Mouse (Mus musculus): ENCODE measurements around the gene Gcnt4. TPM values are rescaled to one million over a fixed set of nuclear protein-coding genes. Genes with fewer than 3 reads are reported as not detected.

Gcnt4 gene
- polyA plus RNA-seq, 2 experiments: 0.44 to 0.63 TPM

DNA sequence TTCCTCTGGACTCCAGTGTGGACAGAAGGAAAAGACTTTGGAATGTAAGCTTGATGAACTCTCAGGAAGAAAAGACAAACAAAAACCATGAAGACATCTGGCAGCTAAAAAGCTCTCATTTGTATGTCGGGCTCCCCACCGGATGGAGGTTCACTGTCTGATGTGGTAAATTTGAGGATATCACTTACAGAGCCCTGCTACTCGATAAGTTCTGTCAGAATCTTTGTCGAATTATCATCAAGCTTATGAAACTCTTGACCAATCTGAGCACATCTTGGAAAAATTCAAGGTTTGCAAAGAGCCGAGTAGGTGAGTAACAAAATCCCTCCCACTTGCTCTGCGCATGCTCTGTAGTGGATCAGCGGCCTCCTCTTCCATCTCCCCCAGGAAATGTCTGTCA lies 40.5 kb downstream of the Gcnt4 start:
- Histone ChIP-seq H3K27ac (replicated peaks; ENCODE audit: low read depth, low read length) (no peak overlapping the region), H3K4me2 (replicated peaks; ENCODE audit: low read depth, low read length, severe bottlenecking) (no peak overlapping the region), H3K9me3 (ENCODE audit: control insufficient read depth, low read length) (no peaks in the 10 kb centered on the region), H3K36me3 (ENCODE audit: control insufficient read depth, insufficient read depth, low read length) (no peaks in the 10 kb centered on the region), H3K9ac (ENCODE audit: low read depth, low read length, severe bottlenecking) (no peak overlapping the region), H3K27me3 (ENCODE audit: control insufficient read depth, insufficient read depth, low read length) (no peaks in the 10 kb centered on the region), H3K4me1 (ENCODE audit: control insufficient read depth, insufficient read depth, low read length) (no peaks in the 10 kb centered on the region), H3K4me3 (replicated peaks; ENCODE audit: low read length) (no peak overlapping the region)
- ATAC-seq (ENCODE audit: low FRiP score, low read depth) (no peak), DNase-seq (ENCODE audit: low spot score) (no peak)
- 93% methylated on average over 7 of the region's 7 CpGs for WGBS
- no peak for TF ChIP-seq POLR2A (IDR thresholded peaks at IDR 0.05; ENCODE audit: borderline replicate concordance, extremely low read depth, insufficient read depth, insufficient read length)

DNA sequence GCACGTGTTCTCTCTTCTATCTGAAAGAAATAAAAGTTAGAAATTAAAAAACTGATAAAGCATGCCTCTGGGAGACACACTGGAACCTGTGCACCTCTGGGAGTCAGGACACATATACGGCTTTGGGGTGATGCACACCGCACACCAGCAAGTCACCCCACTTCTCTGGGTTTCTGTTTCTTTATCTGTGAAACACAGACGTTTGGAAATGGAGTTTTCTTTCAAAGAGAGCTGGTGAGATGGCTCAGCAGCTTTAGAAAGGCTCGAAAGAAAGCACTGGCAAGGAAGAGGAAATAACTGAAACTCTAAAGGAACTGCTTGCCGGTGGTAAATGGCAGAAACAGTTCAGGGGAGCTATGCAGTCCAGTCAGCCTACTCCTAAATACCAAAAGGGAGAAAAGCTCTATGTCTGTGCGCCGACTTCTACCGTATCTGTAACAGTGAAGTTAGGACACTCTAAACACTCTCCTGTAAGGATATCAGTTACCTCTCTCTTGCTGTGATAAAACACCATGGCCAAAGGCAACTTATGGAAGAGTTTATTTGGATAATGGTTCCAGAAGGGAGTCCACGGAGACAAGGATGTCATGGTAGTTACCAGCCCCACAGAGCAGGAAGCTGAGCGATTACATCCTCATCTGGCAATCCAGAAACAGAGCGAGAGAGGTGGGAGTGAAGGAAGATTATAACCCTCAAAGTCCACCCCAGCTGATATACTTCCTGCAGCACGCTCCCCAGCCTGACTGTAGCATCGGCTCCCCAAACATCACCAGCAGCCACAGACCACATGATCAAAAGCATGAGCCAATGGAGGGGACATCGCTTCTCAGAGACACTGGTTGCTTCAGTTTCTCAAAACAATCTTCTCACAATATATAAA lies 42.0 kb downstream of the Gcnt4 start:
- DNase-seq (ENCODE audit: low spot score): no peak
- Histone ChIP-seq H3K4me3 (replicated peaks; ENCODE audit: low read length) (no peak overlapping the region), H3K9me3 (ENCODE audit: control insufficient read depth, low read length) (no peaks in the 10 kb centered on the region), H3K4me2 (replicated peaks; ENCODE audit: low read depth, low read length, severe bottlenecking) (no peak overlapping the region), H3K9ac (ENCODE audit: low read depth, low read length, severe bottlenecking) (no peak overlapping the region), H3K36me3 (ENCODE audit: control insufficient read depth, insufficient read depth, low read length) (no peaks in the 10 kb centered on the region), H3K27ac (replicated peaks; ENCODE audit: low read depth, low read length) (no peak overlapping the region), H3K4me1 (ENCODE audit: control insufficient read depth, insufficient read depth, low read length) (no peaks in the 10 kb centered on the region), H3K27me3 (ENCODE audit: control insufficient read depth, insufficient read depth, low read length) (no peaks in the 10 kb centered on the region)
- no peak for ATAC-seq (ENCODE audit: low FRiP score, low read depth)
- TF ChIP-seq POLR2A (IDR thresholded peaks at IDR 0.05; ENCODE audit: borderline replicate concordance, extremely low read depth, insufficient read depth, insufficient read length): no peak
- 79% methylated on average over 15 of the region's 15 CpGs for WGBS

DNA sequence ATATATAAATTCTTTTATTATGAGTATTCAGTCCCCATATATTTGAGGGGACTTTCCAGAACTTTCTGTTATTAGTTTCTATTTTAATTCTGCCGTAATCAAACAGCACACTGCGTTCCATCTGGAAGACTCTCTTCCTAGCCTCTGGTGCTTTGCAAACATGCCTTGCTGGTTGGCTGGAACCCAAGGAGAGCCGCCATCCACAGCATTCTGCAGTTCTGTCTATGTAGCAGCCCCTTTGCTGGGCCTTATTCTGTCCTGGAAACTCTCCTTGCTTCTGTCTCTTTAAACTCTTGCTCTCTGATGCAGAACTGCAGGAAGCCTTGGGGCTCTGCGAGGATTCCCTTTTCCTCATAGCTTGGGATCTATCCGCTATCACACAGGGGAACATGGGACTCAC lies 42.6 kb downstream of the Gcnt4 start:
- H3K4me3 ChIP-seq (replicated peaks; ENCODE audit: low read length): no peak overlapping the region
- DNase-seq (ENCODE audit: low spot score) (no peak), ATAC-seq (ENCODE audit: low FRiP score, low read depth) (no peak)
- no peak overlapping the region for H3K27ac ChIP-seq (replicated peaks; ENCODE audit: low read depth, low read length)
- H3K9me3 ChIP-seq (ENCODE audit: control insufficient read depth, low read length): no peaks in the 10 kb centered on the region
- H3K9ac ChIP-seq (ENCODE audit: low read depth, low read length, severe bottlenecking): no peak overlapping the region
- no peak overlapping the region for H3K4me2 ChIP-seq (replicated peaks; ENCODE audit: low read depth, low read length, severe bottlenecking)
- 81% methylated on average over 5 of the region's 5 CpGs for WGBS
- no peaks in the 10 kb centered on the region for H3K4me1 ChIP-seq (ENCODE audit: control insufficient read depth, insufficient read depth, low read length)
- no peaks in the 10 kb centered on the region for H3K36me3 ChIP-seq (ENCODE audit: control insufficient read depth, insufficient read depth, low read length)
- no peaks in the 10 kb centered on the region for H3K27me3 ChIP-seq (ENCODE audit: control insufficient read depth, insufficient read depth, low read length)
- TF ChIP-seq POLR2A (IDR thresholded peaks at IDR 0.05; ENCODE audit: borderline replicate concordance, extremely low read depth, insufficient read depth, insufficient read length): no peak

DNA sequence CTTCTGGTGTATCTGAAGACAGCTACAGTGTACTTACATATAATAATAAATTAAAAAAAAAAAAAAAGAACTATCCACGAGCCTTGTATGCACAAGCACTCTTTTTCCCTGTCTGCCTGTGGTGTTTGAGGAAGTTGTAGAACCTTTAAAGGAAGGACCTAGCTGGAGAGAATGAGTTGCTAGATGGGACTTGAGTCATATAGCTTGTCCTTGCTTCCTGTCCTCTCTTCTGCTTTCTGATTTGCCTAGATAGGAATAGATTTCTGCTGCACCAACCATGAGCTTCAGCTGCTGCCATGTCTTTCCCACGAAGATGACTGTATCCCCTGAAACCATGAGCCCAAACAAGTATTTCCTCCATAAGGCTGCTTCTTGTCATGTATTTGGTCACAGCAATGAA lies 43.3 kb downstream of the Gcnt4 start:
- H3K27me3 ChIP-seq (ENCODE audit: control insufficient read depth, insufficient read depth, low read length): no peaks in the 10 kb centered on the region
- TF ChIP-seq POLR2A (IDR thresholded peaks at IDR 0.05; ENCODE audit: borderline replicate concordance, extremely low read depth, insufficient read depth, insufficient read length): no peak
- H3K36me3 ChIP-seq (ENCODE audit: control insufficient read depth, insufficient read depth, low read length): no peaks in the 10 kb centered on the region
- H3K9me3 ChIP-seq (ENCODE audit: control insufficient read depth, low read length): no peaks in the 10 kb centered on the region
- DNase-seq (ENCODE audit: low spot score): no peak
- no peak overlapping the region for H3K27ac ChIP-seq (replicated peaks; ENCODE audit: low read depth, low read length)
- no peak overlapping the region for H3K4me2 ChIP-seq (replicated peaks; ENCODE audit: low read depth, low read length, severe bottlenecking)
- no peak overlapping the region for H3K9ac ChIP-seq (ENCODE audit: low read depth, low read length, severe bottlenecking)
- ATAC-seq (ENCODE audit: low FRiP score, low read depth): no peak
- no peaks in the 10 kb centered on the region for H3K4me1 ChIP-seq (ENCODE audit: control insufficient read depth, insufficient read depth, low read length)
- 83% methylated on average over 2 of the region's 2 CpGs for WGBS
- no peak overlapping the region for H3K4me3 ChIP-seq (replicated peaks; ENCODE audit: low read length)

DNA sequence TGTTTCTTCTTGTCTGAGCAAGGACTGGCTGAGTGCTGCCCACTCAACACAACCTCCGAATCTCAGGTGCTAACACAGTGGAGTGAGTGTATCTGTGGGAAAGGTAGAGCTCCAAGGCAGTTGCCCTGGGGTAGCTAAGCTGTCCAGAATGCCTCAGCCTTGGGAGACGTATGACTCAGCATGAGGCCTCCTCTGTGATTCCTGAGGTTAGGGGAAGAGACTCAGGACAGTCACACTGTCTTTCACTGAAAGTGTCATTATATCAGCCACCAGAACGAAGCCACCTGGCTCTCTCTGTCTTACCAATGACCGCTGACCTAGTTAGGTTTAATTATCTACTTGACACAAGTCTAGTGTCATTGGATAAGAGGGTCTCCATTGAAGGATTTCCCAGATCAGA lies 46.6 kb downstream of the Gcnt4 start:
- DNase-seq (ENCODE audit: low spot score) (no peak), ATAC-seq (ENCODE audit: low FRiP score, low read depth) (no peak)
- H3K4me2 ChIP-seq (replicated peaks; ENCODE audit: low read depth, low read length, severe bottlenecking): no peak overlapping the region
- TF ChIP-seq POLR2A (IDR thresholded peaks at IDR 0.05; ENCODE audit: borderline replicate concordance, extremely low read depth, insufficient read depth, insufficient read length): no peak
- WGBS: 91% methylated on average over 4 of the region's 4 CpGs
- H3K4me3 ChIP-seq (replicated peaks; ENCODE audit: low read length): no peak overlapping the region
- no peak overlapping the region for H3K9ac ChIP-seq (ENCODE audit: low read depth, low read length, severe bottlenecking)
- H3K27me3 ChIP-seq (ENCODE audit: control insufficient read depth, insufficient read depth, low read length): no peaks in the 10 kb centered on the region
- H3K9me3 ChIP-seq (ENCODE audit: control insufficient read depth, low read length): no peaks in the 10 kb centered on the region
- H3K36me3 ChIP-seq (ENCODE audit: control insufficient read depth, insufficient read depth, low read length): no peaks in the 10 kb centered on the region
- no peak overlapping the region for H3K27ac ChIP-seq (replicated peaks; ENCODE audit: low read depth, low read length)
- H3K4me1 ChIP-seq (ENCODE audit: control insufficient read depth, insufficient read depth, low read length): no peaks in the 10 kb centered on the region
